Mouse (Mus musculus) forebrain, embryonic 12.5 days (tissue): ENCODE results near the gene Retreg2. TPM values are rescaled to one million over a fixed set of nuclear protein-coding genes. Genes with fewer than 3 reads are reported as not detected.

Experiments
- ATAC-seq: fragments of 200-750 bp; cut with Nextera tagmentation; 2 replicates; pipeline ENCODE4 v1.8.0; 2017; ENCODE audit warnings: moderate TSS enrichment; ENCODE audit not compliant: low FRiP score
- H3K27ac ChIP-seq: fragments of 300-500 bp; sonication (generic); 2 replicates; pipeline ENCODE4 v1.5.1; 2016; ENCODE audit warnings: mild to moderate bottlenecking
- H3K27me3 ChIP-seq: fragments of 300-500 bp; sonication (generic); 2 replicates; pipeline ENCODE4 v1.6.1; 2016; ENCODE audit warnings: mild to moderate bottlenecking
- H3K36me3 ChIP-seq: fragments of 300-500 bp; sonication (generic); replicated peaks from 2 replicates; pipeline ENCODE4 v1.6.1; 2016; ENCODE audit warnings: mild to moderate bottlenecking
- H3K4me1 ChIP-seq: fragments of 300-500 bp; sonication (generic); 2 replicates; pipeline ENCODE4 v1.6.1; 2016
- H3K4me2 ChIP-seq: fragments of 300-500 bp; sonication (generic); 2 replicates; pipeline ENCODE4 v1.6.1; 2016; ENCODE audit warnings: mild to moderate bottlenecking, moderate library complexity
- H3K4me3 ChIP-seq: fragments of 300-500 bp; sonication (generic); replicated peaks from 2 replicates; pipeline ENCODE4 v1.5.1; 2016; ENCODE audit warnings: mild to moderate bottlenecking
- H3K9ac ChIP-seq: fragments of 300-500 bp; sonication (generic); 2 replicates; pipeline ENCODE4 v1.6.1; 2016; ENCODE audit warnings: mild to moderate bottlenecking
- H3K9me3 ChIP-seq: fragments of 300-500 bp; sonication (generic); 2 replicates; pipeline ENCODE4 v1.6.1; 2016
- WGBS: fragments of 180-500 bp; shearing (Covaris S2); methylation state at CpG from one replicate; pipeline ENCODE4 v1.1.7; 2016; 5-methylcytosine and 5-hydroxymethylcytosine counted together
- polyA plus RNA-seq: library from polyadenylated mRNA; unstranded; fragments of >200 nt; fragmentation: Nextera tagmentation; extraction: Ambion mirVana; gene quantifications from 2 replicates; pipeline ENCODE4 v1.2.1, GENCODE M21; 2016

Retreg2 gene
- 63.5 and 70.6 TPM in 2 replicates for polyA plus RNA-seq

DNA sequence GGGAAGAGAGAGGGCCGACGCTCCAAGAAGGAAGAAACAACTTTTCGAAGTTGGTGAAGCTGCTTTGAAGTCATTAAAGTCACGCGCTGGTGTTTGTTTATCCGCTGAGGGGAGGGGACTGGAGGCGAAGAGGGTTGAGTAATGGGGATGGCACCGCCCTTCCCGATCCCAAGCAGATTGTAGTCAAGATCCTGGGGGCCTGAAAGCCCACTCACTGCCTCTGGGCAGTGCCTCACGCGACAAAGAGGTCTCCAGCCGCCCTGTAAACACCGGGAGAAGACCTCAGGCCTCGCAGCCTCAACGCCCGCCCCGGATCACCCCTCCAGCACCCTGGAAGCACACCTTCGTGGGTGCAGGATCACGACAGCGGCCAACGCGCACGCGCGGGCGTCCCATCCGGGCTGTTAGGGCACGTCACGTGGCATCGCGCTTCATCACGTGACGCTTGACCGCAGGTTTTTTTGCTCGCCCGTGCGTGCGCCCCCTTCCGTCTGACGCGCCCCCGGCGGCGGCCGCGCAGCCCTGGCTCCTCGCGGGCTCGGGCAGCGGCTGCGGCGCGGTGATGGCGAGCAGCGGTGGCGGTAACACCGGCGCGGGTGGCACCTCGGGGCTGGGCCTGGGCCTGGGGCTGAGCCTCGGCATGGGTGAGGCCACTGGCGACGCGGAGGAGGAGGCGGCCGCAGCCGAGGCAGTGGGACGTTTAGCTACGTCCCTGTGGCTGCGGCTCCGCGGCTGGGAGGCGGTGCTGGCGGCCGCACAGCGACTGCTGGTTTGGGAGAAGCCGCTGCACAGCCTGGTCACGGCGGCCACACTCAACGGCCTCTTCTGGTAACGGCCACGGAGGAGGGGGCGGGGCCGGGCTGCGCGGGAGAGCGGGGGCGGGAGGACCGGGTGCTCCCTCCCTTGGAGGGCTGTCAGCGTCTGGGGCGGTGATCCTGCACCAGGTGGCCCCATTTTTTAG, at the start of gene Retreg2, which contains the start of gene Cnppd1:
TSS of gene Retreg2 (plus strand) at position 478 of the 961 bp plus-strand sequence.
TSS of gene Cnppd1 (minus strand) at position 411 of the 961 bp plus-strand sequence.
- Histone ChIP-seq H3K9ac (peak within 1 kb of the TSS; percentile 93), H3K9me3 (no peaks in the 10 kb centered on the region), H3K4me1 (peaks cover 34% of the 10 kb centered on the region), H3K27ac (peak within 1 kb of the TSS; percentile 98), H3K36me3 (peaks cover 49% of the 10 kb centered on the region), H3K4me3 (peak within 1 kb of the TSS; percentile 87), H3K4me2 (peak within 1 kb of the TSS; percentile 95), H3K27me3 (no peaks in the 10 kb centered on the region)
- WGBS, result under 1% methylated on average over 90 of the region's 91 CpGs
- ATAC-seq, result peak; percentile 94

DNA sequence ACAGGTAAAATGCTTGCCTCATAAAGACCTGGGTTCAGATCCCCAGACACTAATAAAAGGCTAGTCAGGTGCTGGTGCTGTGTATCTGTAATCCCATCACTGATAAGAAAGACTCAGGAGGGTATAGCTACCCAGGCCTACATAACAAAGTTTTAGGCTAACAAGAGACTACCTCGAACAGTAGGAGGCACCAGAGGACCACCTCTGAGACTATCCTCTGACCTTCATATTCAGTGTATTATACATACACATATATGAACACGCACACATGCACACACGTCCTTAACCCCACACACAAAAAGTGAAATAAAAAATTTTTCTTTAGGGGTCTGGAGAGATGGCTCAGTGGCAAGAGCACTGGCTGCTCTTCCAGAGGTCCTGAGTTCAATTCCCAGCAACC, 20.4 kb upstream of the Retreg2 start:
- Histone ChIP-seq H3K9me3 (no peaks in the 10 kb centered on the region), H3K9ac (no peak overlapping the region), H3K27ac (no peak overlapping the region), H3K4me3 (no peak overlapping the region), H3K27me3 (no peaks in the 10 kb centered on the region), H3K4me1 (peaks cover 12% of the 10 kb centered on the region), H3K36me3 (no peaks in the 10 kb centered on the region), H3K4me2 (no peak overlapping the region)
- WGBS, result 78% methylated on average over 3 of the region's 3 CpGs
- no peak for ATAC-seq

DNA sequence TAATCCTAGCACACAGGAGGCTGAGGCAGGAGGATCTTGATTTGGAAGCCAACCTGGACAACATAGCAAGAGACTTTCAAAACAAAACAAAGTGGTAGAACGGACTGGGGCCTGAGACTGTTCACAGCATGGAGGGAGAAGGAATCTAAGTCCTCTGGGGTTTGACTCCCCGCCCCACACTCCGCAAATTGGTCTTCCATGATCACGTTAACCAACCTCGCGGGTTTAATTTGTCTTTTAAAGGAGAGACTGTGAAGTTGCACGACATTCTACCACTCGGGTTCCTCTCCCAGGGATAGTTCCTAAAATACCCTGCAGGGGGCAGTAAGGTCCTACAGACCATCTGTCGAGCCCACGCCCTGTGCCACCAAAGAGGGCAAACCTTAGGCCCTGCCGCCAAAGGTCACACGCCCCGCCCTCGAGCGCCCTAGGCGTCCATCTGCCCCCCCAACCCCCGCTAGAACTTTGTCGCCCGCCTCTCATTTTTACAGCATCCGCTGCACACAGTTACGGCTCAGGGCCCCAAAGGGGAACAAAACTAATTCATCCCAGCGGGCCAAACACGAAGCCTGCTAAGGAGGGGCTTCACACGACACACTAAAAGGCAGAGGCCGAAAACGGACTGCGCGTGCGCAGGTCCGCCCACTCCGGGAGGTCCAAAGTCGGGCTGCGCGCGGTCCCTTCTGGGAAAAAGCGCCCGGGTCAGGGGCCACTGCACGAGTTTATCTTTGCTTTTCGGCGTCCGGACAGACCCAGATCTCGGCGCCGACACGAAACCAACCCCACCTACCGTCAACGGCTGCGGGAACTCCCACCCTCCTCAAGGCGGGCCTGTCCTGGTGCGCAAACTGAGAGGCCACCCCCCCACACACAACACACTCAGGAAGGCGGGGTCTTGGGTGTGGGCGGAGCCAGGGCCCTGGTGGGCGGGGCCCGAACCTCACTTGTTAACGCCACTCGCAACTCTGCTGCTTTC, 17.9 kb upstream of the Retreg2 start, which contains the start of gene Nhej1:
TSS of gene Nhej1 (minus strand) at position 855 of the 976 bp plus-strand sequence.
- Histone ChIP-seq H3K4me1 (peaks cover 12% of the 10 kb centered on the region), H3K9ac (peak within 1 kb of the TSS; percentile 64), H3K4me3 (peak within 1 kb of the TSS; percentile 61), H3K36me3 (no peaks in the 10 kb centered on the region), H3K27ac (peak within 1 kb of the TSS; percentile 95), H3K9me3 (no peaks in the 10 kb centered on the region), H3K4me2 (peak within 1 kb of the TSS; percentile 62), H3K27me3 (0 out of 2 replicates have a peak, but pooled peaks cover 3% of the 10 kb centered on the region)
- whole genome bisulfite sequencing, result 2% methylated on average over 56 of the region's 56 CpGs
- ATAC-seq, result peak; percentile 97

DNA sequence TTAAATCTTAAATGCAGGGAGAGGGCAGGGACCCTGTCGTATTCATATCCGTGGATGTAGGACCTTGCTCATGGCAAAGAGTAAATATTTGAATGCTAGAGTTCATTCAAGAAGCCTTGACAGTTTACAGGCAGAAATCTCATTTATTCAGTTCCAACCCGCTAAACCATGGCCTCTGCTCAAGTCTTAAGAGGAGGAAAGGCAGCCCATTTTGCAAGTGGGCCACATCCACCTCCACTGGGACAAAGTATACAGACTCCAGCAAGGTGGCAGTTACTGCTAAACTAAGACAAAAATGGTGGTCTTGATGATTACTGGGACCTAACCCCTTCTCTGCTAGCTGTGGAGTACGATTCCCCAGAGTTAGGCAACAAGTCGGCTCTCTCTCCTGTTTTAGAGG, 17.2 kb upstream of the Retreg2 start:
- Histone ChIP-seq H3K4me1 (peaks cover 12% of the 10 kb centered on the region), H3K4me2 (peak overlapping the region; percentile 62), H3K4me3 (peak overlapping the region; percentile 61), H3K9me3 (no peaks in the 10 kb centered on the region), H3K36me3 (no peaks in the 10 kb centered on the region), H3K27me3 (0 out of 2 replicates have a peak, but pooled peaks cover 3% of the 10 kb centered on the region), H3K9ac (peak overlapping the region; percentile 64), H3K27ac (peak overlapping the region; percentile 95; the same call in 1 of the 2 replicates)
- ATAC-seq, result no peak
- WGBS, result 39% methylated on average over 5 of the region's 5 CpGs

DNA sequence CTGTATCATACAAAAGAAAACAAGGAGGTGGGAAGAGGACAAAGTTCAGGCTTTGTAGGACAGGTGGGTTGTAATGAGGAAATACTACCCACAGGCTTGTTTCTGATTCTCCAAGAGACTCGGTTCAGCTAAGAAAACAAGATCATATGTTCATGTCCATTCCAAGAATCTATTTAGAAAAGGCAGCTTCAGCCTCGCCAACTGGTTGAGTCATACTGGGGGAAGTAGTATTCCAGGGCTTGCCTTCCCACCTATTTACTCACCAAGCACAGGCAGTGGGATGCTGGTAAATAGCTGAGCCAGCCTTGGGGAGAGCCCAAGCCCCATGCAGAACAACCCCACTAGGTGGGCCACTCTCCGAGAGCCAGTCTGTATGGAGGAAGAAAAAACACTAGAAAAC, 13.9 kb upstream of the Retreg2 start:
- peaks cover 12% of the 10 kb centered on the region for H3K4me1 ChIP-seq
- no peak overlapping the region for H3K9ac ChIP-seq
- peaks cover 10% of the 10 kb centered on the region; the same call in 1 of the 2 replicates for H3K27me3 ChIP-seq
- no peaks in the 10 kb centered on the region for H3K9me3 ChIP-seq
- 79% methylated on average over 3 of the region's 3 CpGs for WGBS
- no peak overlapping the region for H3K27ac ChIP-seq
- no peaks in the 10 kb centered on the region for H3K36me3 ChIP-seq
- H3K4me3 ChIP-seq, result no peak overlapping the region
- no peak for ATAC-seq
- H3K4me2 ChIP-seq, result no peak overlapping the region

DNA sequence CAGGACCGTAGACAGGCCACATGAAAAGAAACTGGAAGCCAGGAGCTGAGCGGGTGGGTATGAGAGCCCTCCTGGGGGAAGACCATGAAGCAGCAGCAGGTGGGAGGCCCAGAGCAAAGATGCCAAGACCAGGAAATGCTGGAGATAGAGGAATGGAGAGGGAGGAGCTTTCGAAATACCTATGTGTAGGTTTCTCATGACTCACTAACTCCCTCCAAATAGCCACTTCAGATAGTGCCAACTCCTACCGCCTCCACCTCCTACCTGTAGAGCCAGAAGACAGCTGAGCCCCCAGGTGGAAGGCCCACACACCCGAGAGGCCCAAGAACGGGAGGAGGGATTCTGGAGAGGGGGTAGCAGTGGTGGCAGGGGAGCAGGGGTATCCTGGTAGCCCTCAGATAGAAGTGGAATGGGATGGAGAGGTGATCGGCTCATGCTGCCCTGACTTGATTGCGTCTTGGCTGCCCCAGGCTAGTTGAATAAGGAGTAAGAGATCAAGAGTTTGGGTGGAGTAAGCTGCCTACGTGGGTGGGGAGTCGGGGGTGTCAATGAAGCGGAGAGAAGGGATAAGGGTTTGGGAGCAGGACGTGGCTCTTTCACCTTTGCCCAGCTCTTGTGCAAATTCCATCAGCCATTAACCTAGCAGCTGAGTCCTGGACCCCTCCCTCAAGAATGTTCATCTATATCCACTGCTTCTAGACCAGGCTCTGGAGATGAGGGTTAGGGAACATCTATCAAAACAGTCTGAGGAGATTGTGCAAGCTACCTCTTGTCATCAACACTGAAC, 9.0 kb upstream of the Retreg2 start, which contains the start of gene Slc23a3:
TSS of gene Slc23a3 (minus strand) at position 470 of the 787 bp plus-strand sequence.
- Histone ChIP-seq H3K9ac (no peak within 1 kb of the TSS), H3K4me1 (no peaks in the 10 kb centered on the region), H3K27ac (no peak within 1 kb of the TSS), H3K36me3 (peaks cover 30% of the 10 kb centered on the region), H3K27me3 (peaks cover 12% of the 10 kb centered on the region; the same call in 1 of the 2 replicates), H3K4me2 (no peak within 1 kb of the TSS), H3K4me3 (no peak within 1 kb of the TSS), H3K9me3 (no peaks in the 10 kb centered on the region)
- ATAC-seq, result no peak
- WGBS, result 69% methylated on average over 12 of the region's 12 CpGs

DNA sequence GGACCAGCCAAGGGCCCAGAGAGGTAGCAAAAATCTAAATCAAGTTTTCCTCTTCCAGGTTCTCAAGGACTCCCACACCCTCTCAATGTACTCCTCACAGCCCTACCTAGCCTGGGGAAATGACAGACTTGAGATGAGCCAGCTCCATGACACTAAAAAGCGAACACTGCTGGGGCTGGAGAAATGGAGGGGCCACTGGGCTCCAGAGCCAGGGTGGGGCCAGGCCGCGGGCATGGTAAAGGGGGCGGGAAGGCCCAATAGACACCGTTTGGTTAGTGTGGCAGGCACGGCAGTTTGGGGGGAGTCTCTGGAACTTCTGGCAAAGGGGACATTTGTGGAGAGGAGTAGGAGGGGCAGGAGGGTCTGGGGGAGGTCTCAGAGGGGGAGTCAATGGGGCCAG, 6.3 kb upstream of the Retreg2 start:
- Histone ChIP-seq H3K4me2 (no peak overlapping the region), H3K27me3 (peaks cover 8% of the 10 kb centered on the region; the same call in 1 of the 2 replicates), H3K27ac (no peak overlapping the region), H3K36me3 (peaks cover 40% of the 10 kb centered on the region), H3K4me3 (no peak overlapping the region), H3K4me1 (peaks cover 16% of the 10 kb centered on the region), H3K9ac (no peak overlapping the region), H3K9me3 (no peaks in the 10 kb centered on the region)
- 91% methylated on average over 6 of the region's 6 CpGs for WGBS
- no peak for ATAC-seq

DNA sequence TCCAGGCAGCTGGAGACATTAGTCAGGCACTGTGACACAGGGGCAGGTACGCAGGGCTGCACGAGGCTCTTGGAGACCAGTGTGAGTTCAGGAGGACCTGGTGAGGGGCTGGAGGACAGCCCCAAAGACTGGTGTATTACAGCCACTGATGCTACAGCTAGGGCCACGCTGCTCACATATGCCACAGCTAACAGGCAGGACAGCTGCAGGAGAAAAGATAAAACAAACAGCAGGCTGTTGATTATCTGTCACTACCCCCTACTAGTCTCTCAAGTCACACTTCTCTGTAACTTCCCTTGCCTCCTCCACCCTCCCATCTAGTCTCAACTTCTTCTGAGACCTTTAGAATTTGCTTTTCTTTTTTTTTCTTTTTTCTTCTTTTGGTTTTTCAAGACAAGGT, 5.8 kb upstream of the Retreg2 start:
- H3K27ac ChIP-seq, result no peak overlapping the region

DNA sequence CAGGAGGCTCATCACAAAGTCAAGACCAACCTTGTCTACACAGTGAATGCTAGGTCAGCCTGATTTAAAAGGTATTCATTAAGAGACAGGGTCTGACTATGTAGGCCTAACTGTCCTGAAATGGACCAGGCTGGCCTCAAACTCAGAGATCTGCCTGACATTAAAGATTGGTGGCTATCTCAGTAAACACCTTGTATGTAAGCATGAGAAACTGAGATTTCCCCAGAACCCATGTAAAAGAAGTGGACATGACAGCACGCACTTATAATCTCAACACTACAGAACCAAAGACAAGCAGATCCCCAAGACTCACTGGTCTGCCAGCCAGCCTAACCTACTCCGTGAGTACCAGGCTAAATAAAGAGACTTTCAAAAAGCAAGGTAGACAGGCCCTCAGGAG, 4.1 kb upstream of the Retreg2 start:
- Histone ChIP-seq H3K4me1 (peaks cover 19% of the 10 kb centered on the region), H3K4me3 (no peak overlapping the region), H3K9me3 (no peaks in the 10 kb centered on the region), H3K27me3 (0 out of 2 replicates have a peak, but pooled peaks cover 3% of the 10 kb centered on the region), H3K27ac (no peak overlapping the region), H3K36me3 (peaks cover 40% of the 10 kb centered on the region), H3K4me2 (no peak overlapping the region), H3K9ac (no peak overlapping the region)
- ATAC-seq, result no peak
- 96% methylated on average over 2 of the region's 2 CpGs for WGBS

More for the DNA sequence above, 5.8 kb upstream of the Retreg2 start:
- H3K36me3 ChIP-seq, result peaks cover 40% of the 10 kb centered on the region
- peaks cover 17% of the 10 kb centered on the region for H3K4me1 ChIP-seq
- no peak for ATAC-seq
- WGBS, result 90% methylated on average over 3 of the region's 3 CpGs
- H3K4me3 ChIP-seq, result no peak overlapping the region
- H3K4me2 ChIP-seq, result no peak overlapping the region
- no peak overlapping the region for H3K9ac ChIP-seq
- peaks cover 8% of the 10 kb centered on the region; the same call in 1 of the 2 replicates for H3K27me3 ChIP-seq
- H3K9me3 ChIP-seq, result no peaks in the 10 kb centered on the region

DNA sequence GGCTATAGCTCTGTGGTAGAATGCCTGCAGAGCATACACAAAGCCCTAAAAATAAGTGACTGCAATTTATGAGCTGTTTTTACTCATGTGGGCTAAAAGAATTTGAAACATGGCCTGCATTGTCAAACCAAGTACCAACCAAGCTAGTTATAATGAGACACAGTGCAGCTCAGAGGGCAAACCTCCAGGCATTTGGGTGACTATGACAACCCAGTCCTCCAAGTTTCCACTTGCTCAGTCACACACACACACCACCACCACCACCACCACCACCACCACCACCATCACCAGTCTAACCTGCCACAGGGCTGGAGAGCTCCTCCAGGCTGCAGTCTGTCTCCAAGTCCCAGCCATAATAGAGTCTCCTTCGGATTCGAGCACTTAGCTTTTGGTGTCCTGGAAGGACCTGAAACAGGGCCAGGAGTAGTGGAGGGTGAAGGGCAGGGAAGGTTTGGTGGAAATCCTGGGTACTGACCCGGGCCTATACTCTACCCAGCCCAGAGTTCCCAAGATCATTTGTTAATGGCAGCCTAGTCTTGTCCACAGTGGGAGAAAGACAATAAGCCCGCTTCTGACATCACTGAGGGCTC, 1.9 kb upstream of the Retreg2 start:
- no peak for ATAC-seq
- Histone ChIP-seq H3K27me3 (no peaks in the 10 kb centered on the region), H3K36me3 (peaks cover 49% of the 10 kb centered on the region), H3K9me3 (no peaks in the 10 kb centered on the region), H3K4me1 (peaks cover 34% of the 10 kb centered on the region), H3K9ac (peak overlapping the region; percentile 93), H3K4me2 (peak overlapping the region; percentile 95), H3K4me3 (peak overlapping the region; percentile 87), H3K27ac (no peak overlapping the region)
- 64% methylated on average over 4 of the region's 4 CpGs for WGBS
